Mouse (Mus musculus): ENCODE measurements at regions not wholly inside any gene's neighbourhood (a gene's known extent, or its start where the extent isn't known, plus 50 kb on each side); places are given as distances from the start of the nearest gene placed in this dataset.

- DNase-seq (ENCODE audit: low spot score in 2 of 2) = no peak
Measured at GRCm38 (mm10) chr14:111738943-111739342, 64.0 kb downstream of the Slitrk5 start.

- DNase-seq (ENCODE audit: low spot score in 2 of 2) = no peak
Measured at GRCm38 (mm10) chr14:111763616-111764015, 88.7 kb downstream of the Slitrk5 start.

GRCm38 (mm10) chr14:111778152-111778551, 103.3 kb downstream of the Slitrk5 start:
- peak in 1 of 2 experiments; percentile 7 for DNase-seq (ENCODE audit: low spot score in 2 of 2)

GRCm38 (mm10) chr14:111808025-111808424, 133.1 kb downstream of the Slitrk5 start:
- no peak for DNase-seq (ENCODE audit: low spot score in 2 of 2)

GRCm38 (mm10) chr14:111809871-111810270, 135.0 kb downstream of the Slitrk5 start:
- no peak for DNase-seq (ENCODE audit: low spot score in 2 of 2)

GRCm38 (mm10) chr14:111822047-111822730, 147.3 kb downstream of the Slitrk5 start:
- DNase-seq (ENCODE audit: low spot score in 2 of 2) = no peak
